ENCODE assay signal across 7 mouse cellular contexts in genomic region chr8:70792700-70793099, GRCm38 (mm10). TPM values are rescaled to one million over a fixed set of nuclear protein-coding genes. Genes with fewer than 3 reads are reported as not detected.
DNase-seq lines count a peak whose midpoint lies in the region; ATAC-seq and TF ChIP-seq lines count a peak whose summit lies in the region.

No protein-coding gene starts in this region.

- peaks cover 24% of the 10 kb centered on the region for H3K79me2 ChIP-seq in C2C12 (ENCODE audit: control insufficient read depth, insufficient read depth)

- H3ac ChIP-seq in C2C12 (ENCODE audit: control insufficient read depth, insufficient read length, low read depth), result peak overlapping the region; percentile 30

- peak overlapping the region; percentile 89 for H3K27ac ChIP-seq in hindbrain, embryonic 15.5 days (replicated peaks)
- H3K27ac ChIP-seq in midbrain, embryonic 16.5 days (ENCODE audit: low read length), result peak overlapping the region; percentile 90

- peak; percentile 92 for DNase-seq in CD4-positive, CD25-positive, alpha-beta regulatory T cell, adult 2 months (ENCODE audit: low read depth, low spot score)
- DNase-seq in cerebellum, adult 9-11 months, result peak; percentile 86
- DNase-seq in liver, result peak; percentile 82

- under 1% methylated on average over 20 of the region's 20 CpGs for WGBS in hindbrain, embryonic 15.5 days
- WGBS in midbrain, embryonic 16.5 days, result under 1% methylated on average over 20 of the region's 20 CpGs

- H3K4me2 ChIP-seq in hindbrain, embryonic 15.5 days, result peak overlapping the region; percentile 86
- H3K4me2 ChIP-seq in midbrain, embryonic 16.5 days (ENCODE audit: low read length), result peak overlapping the region; percentile 71

- peak overlapping the region; percentile 18 for H3K4me3 ChIP-seq in C2C12 (ENCODE audit: insufficient read depth, poor library complexity, severe bottlenecking)
- peak overlapping the region; percentile 60 for H3K4me3 ChIP-seq in hindbrain, embryonic 15.5 days
- H3K4me3 ChIP-seq in midbrain, embryonic 16.5 days (ENCODE audit: low read depth, low read length), result peak overlapping the region; percentile 64

- H3K9ac ChIP-seq in hindbrain, embryonic 15.5 days, result peak overlapping the region; percentile 75
- H3K9ac ChIP-seq in midbrain, embryonic 16.5 days (ENCODE audit: low read depth, low read length), result peak overlapping the region; percentile 89

- peaks cover 4% of the 10 kb centered on the region for H3K36me3 ChIP-seq in C2C12 (ENCODE audit: control insufficient read depth, insufficient read depth)
- peaks cover 4% of the 10 kb centered on the region; the same call in 1 of the 2 replicates for H3K36me3 ChIP-seq in hindbrain, embryonic 15.5 days
- H3K36me3 ChIP-seq in midbrain, embryonic 16.5 days (ENCODE audit: control insufficient read depth, insufficient read depth, low read length), result no peaks in the 10 kb centered on the region; the same call in none of the 2 replicates

- TF ChIP-seq CTCF in C2C12 (IDR thresholded peaks at IDR 0.05; ENCODE audit: control insufficient read depth, insufficient read depth, insufficient read length), result no peak

- H3K4me1 ChIP-seq in hindbrain, embryonic 15.5 days (replicated peaks), result peaks cover 60% of the 10 kb centered on the region
- H3K4me1 ChIP-seq in midbrain, embryonic 16.5 days (ENCODE audit: control insufficient read depth, insufficient read depth, low read length), result peaks cover 30% of the 10 kb centered on the region

- H3K27me3 ChIP-seq in C2C12 (ENCODE audit: control insufficient read depth, insufficient read depth, insufficient read length), result no peaks in the 10 kb centered on the region
- H3K27me3 ChIP-seq in hindbrain, embryonic 15.5 days, result 0 out of 2 replicates have a peak, but pooled peaks cover 3% of the 10 kb centered on the region
- H3K27me3 ChIP-seq in midbrain, embryonic 16.5 days (ENCODE audit: control insufficient read depth, insufficient read depth, low read depth, low read length), result no peaks in the 10 kb centered on the region

- H3K9me3 ChIP-seq in hindbrain, embryonic 15.5 days, result no peaks in the 10 kb centered on the region
- no peaks in the 10 kb centered on the region for H3K9me3 ChIP-seq in midbrain, embryonic 16.5 days (replicated peaks; ENCODE audit: control insufficient read depth, low read length, poor library complexity, severe bottlenecking)

- H3K79me3 ChIP-seq in C2C12 (ENCODE audit: low read depth), result peaks cover 10% of the 10 kb centered on the region

- ATAC-seq in hindbrain, embryonic 15.5 days (ENCODE audit: low FRiP score, low read depth), result no peak; the same call in 1 of the 2 replicates
- ATAC-seq in midbrain, embryonic 16.5 days, result peak; percentile 62
- no peak for ATAC-seq in erythroid progenitor cell, adult 5-6 weeks (replicated peaks; ENCODE audit: low FRiP score, poor library complexity, severe bottlenecking)

TF ChIP-seq in C2C12, 6 proteins besides CTCF, POLR2A, EP300 and RAD21:
- TF ChIP-seq USF1 (IDR thresholded peaks at IDR 0.05; ENCODE audit: low read depth), result no peak
- no peak for TF ChIP-seq FOSL1 (IDR thresholded peaks at IDR 0.05; ENCODE audit: insufficient read depth, low read length, poor library complexity, severe bottlenecking)
- no peak for TF ChIP-seq MYOD1 (IDR thresholded peaks at IDR 0.05; ENCODE audit: control insufficient read depth, insufficient read length, low read depth)
- no peak for TF ChIP-seq CEBPB (IDR thresholded peaks at IDR 0.05; ENCODE audit: low read depth)
- no peak for TF ChIP-seq MYOG (IDR thresholded peaks at IDR 0.05; ENCODE audit: control insufficient read depth, extremely low read depth, insufficient read length)
- no peak for TF ChIP-seq MAX (IDR thresholded peaks at IDR 0.05)
TF ChIP-seq in C2C12: peak in this region for 0.

RNA-seq across cellular contexts. Expression of gene Mast3, which starts 12.2 kb away (rescaled TPM):
- polyA plus RNA-seq in C2C12 (2012; fragmentation: generic; extraction: Trizol), result 32.5 TPM
- polyA plus RNA-seq in hindbrain, embryonic 15.5 days (2015; fragmentation: Nextera tagmentation; extraction: Ambion mirVana), result 21.2 and 25.1 TPM in 2 replicates
- polyA plus RNA-seq in midbrain, embryonic 16.5 days (2015; fragmentation: Nextera tagmentation; extraction: Ambion mirVana), result 21.1 and 23.2 TPM in 2 replicates
- total RNA-seq in erythroid progenitor cell, adult 5-6 weeks (2015; ENCODE audit: low replicate concordance), result 13.4 and 14.4 TPM in 2 replicates
- 2.7 and 3.0 TPM in 2 replicates for total RNA-seq in erythroid progenitor cell, adult 5-6 weeks (2017; ENCODE audit: low replicate concordance)

RNA-seq across cellular contexts. Expression of gene Il12rb1, which starts 15.5 kb away (rescaled TPM):
- 29.3 TPM for polyA plus RNA-seq in C2C12 (2012; fragmentation: generic; extraction: Trizol)
- polyA plus RNA-seq in hindbrain, embryonic 15.5 days (2015; fragmentation: Nextera tagmentation; extraction: Ambion mirVana), result 0.14 TPM in 1 of 2 replicates, not detected in the other
- polyA plus RNA-seq in midbrain, embryonic 16.5 days (2015; fragmentation: Nextera tagmentation; extraction: Ambion mirVana), result 0.08 and 0.19 TPM in 2 replicates
- 0.84 and 1.1 TPM in 2 replicates for total RNA-seq in erythroid progenitor cell, adult 5-6 weeks (2015; ENCODE audit: low replicate concordance)
- total RNA-seq in erythroid progenitor cell, adult 5-6 weeks (2017; ENCODE audit: low replicate concordance), result 0.13 and 0.53 TPM in 2 replicates

RNA-seq across cellular contexts. Expression of gene Pik3r2, which starts 16.2 kb away (rescaled TPM):
- polyA plus RNA-seq in C2C12 (2012; fragmentation: generic; extraction: Trizol), result 71.7 TPM
- 104 and 113 TPM in 2 replicates for polyA plus RNA-seq in hindbrain, embryonic 15.5 days (2015; fragmentation: Nextera tagmentation; extraction: Ambion mirVana)
- polyA plus RNA-seq in midbrain, embryonic 16.5 days (2015; fragmentation: Nextera tagmentation; extraction: Ambion mirVana), result 107 and 112 TPM in 2 replicates
- 3.8 and 5.4 TPM in 2 replicates for total RNA-seq in erythroid progenitor cell, adult 5-6 weeks (2015; ENCODE audit: low replicate concordance)
- 7.3 and 8.0 TPM in 2 replicates for total RNA-seq in erythroid progenitor cell, adult 5-6 weeks (2017; ENCODE audit: low replicate concordance)

RNA-seq across cellular contexts. Expression of gene Mpv17l2, which starts 32.0 kb away (rescaled TPM):
- polyA plus RNA-seq in C2C12 (2012; fragmentation: generic; extraction: Trizol), result 86.8 TPM
- 40.4 and 44.9 TPM in 2 replicates for polyA plus RNA-seq in hindbrain, embryonic 15.5 days (2015; fragmentation: Nextera tagmentation; extraction: Ambion mirVana)
- 34.8 and 35.7 TPM in 2 replicates for polyA plus RNA-seq in midbrain, embryonic 16.5 days (2015; fragmentation: Nextera tagmentation; extraction: Ambion mirVana)
- total RNA-seq in erythroid progenitor cell, adult 5-6 weeks (2015; ENCODE audit: low replicate concordance), result 16.9 and 31.0 TPM in 2 replicates
- total RNA-seq in erythroid progenitor cell, adult 5-6 weeks (2017; ENCODE audit: low replicate concordance), result 5.1 and 30.4 TPM in 2 replicates

RNA-seq across cellular contexts. Expression of gene Rab3a, which starts 38.2 kb away (rescaled TPM):
- polyA plus RNA-seq in C2C12 (2012; fragmentation: generic; extraction: Trizol), result 14.4 TPM
- polyA plus RNA-seq in hindbrain, embryonic 15.5 days (2015; fragmentation: Nextera tagmentation; extraction: Ambion mirVana), result 503 and 561 TPM in 2 replicates
- polyA plus RNA-seq in midbrain, embryonic 16.5 days (2015; fragmentation: Nextera tagmentation; extraction: Ambion mirVana), result 477 and 573 TPM in 2 replicates
- 7.1 TPM in 1 of 2 replicates, not detected in the other for total RNA-seq in erythroid progenitor cell, adult 5-6 weeks (2015; ENCODE audit: low replicate concordance)
- total RNA-seq in erythroid progenitor cell, adult 5-6 weeks (2017; ENCODE audit: low replicate concordance), result 2.2 and 4.9 TPM in 2 replicates

Comparison
In these comparisons a context has a peak if more than half of its experiments do, and no peak if none do; other contexts are left out.
1. RNA of gene Il12rb1, which starts 15.5 kb away (polyA plus RNA-seq): 29.3 TPM in C2C12 (single experiment); 0.14 TPM in hindbrain, embryonic 15.5 days and 0.08 to 0.19 TPM in midbrain, embryonic 16.5 days; every median in the first group is over 10 times any median in the second.
2. Peak in every context shown above with its lines, with median percentiles within 50 percentile points of each other: H3K4me3 ChIP-seq and DNase-seq.